Mouse (Mus musculus) cortical plate, adult 2 months (tissue): ENCODE measurements at regions not wholly inside any gene's neighbourhood (a gene's known extent, or its start where the extent isn't known, plus 50 kb on each side); places are given as distances from the start of the nearest gene placed in this dataset.

Experiments used
- CTCF ChIP-seq: fragments of 200-500 bp; IDR thresholded peaks from 2 replicates; pipeline ENCODE4 v1.5.1; 2011; ENCODE audit warnings: mild to moderate bottlenecking, control low read depth, low read length; ENCODE audit not compliant: insufficient read depth; ENCODE audit errors: extremely low read depth
- POLR2A ChIP-seq: fragments of 200-500 bp; IDR thresholded peaks from 2 replicates; pipeline ENCODE4 v1.6.1; 2011; ENCODE audit warnings: mild to moderate bottlenecking, low read length, control low read depth; ENCODE audit not compliant: insufficient read depth; ENCODE audit errors: extremely low read depth

DNA sequence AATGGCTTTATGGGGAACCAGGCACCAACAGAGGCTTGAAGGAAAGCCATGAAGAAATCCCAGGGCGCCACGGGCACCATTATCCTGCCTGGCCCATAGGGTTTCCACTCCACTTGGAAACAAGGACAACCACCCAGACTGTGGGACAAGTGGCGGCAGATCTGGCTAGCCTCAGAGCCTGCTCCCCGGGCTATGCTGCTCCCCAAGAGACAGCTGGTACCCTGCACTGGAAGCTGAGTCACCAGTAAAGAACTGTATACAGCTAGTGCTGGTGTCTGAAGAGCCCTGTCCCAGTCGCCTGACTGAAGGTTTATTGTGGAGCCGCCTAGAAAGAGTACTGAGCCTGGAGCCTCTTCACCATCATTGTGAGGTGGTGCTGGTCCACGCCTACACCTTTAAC, 140.6 kb upstream of the Zfp703 start:
- no peak for TF ChIP-seq CTCF
- TF ChIP-seq POLR2A, result no peak
